Mouse (Mus musculus) cerebellum, adult 9-10 months (tissue): ENCODE results near the gene Wars.

Experiments used
- DNase-seq: peaks from one replicate; pipeline ENCODE4 v3.0.0; 2022

The Wars gene

DNA sequence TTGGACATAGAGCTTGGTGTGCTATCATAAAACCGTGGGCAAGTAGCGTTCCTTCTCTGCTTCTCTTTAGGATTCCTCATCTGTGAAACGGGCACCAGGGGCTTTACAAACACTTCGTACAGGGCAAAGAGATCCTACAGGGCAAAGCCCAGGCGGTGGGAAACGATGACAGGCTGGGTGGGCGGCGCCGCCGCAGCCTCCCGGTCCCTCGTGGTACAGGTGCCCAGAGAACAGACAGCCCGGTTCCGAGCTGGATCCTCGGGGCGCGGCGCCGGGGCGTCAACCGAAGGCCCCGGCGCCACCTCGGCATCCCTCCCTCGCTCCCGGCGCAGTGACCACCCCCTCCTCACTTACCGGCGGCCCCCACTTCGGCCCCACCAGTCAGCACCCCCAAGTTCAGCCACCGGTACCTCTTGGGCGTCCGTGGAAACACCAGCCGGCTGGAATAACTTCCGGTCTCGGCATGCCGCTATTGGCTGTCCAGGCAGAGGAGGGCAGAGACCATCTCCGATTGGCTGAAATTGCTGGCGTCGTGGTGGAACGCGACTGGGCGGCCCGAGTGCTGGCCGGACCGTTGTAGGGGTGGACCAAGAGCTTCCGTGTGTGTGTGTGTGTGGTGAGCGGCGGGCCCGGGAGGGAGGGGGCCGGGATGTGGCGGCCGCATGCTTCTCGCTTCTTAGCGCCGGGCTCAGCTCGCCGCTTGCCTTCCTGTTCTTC is at the start of gene Wars:
TSS of gene Wars (minus strand) at position 460 of the 717 bp plus-strand sequence.
- DNase-seq, result peak; percentile 97

DNA sequence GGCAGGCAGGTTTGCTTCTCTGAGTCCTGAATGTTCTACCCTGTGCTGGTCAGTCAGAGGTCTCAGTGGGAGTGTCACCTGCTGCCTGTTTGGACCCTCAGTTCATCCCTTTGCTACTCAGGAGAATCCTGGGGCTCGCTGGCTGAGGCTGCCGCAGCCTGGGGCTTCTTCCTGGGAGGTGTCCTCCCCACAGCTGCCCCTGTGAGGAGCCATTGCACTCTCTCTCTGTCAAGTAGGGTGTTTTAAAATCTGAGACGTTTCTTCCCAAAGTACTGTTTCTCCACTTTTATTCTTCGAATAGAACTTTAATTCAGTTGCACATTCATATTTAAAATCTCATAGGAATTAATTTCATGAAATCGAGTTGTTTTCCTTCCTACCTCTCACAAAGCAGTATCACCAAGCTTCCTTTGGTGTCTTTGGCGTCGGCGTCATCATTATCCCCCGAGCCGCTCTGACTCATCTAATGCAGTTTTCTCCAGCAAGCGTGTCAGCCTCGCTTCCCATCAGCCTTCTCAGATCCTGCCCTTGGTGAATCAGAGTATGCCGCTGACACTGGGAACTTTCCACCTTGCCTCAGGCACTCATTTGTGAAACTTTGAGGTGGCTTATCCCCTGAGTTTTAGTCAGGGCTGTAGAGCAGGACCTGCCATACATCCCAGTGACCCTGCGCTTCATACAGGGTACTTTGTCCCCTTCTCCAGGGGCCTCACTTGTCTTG is 48.4 kb upstream of the Wars start:
- DNase-seq, result no peak

DNA sequence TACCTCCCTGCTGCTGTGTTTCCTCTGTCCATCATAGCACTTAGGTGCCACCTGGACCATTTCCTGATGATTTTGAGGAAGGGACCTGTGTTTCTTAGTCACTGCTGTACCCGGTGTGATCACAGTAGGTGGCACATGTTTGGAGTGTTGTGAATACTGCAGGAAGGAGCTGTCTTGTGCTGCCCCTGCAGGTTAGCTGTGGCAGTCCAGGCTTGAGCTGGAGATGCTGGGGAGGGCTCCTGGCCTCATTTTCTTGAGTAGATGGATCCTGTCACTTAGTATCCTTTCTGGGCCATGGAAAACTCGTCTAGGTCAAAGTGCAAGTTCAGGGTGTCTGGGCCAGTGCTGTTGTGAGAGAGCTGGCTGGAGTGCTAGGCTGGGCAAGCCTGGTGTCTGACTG is 47.3 kb upstream of the Wars start:
- DNase-seq, result no peak

GRCm38 (mm10) chr12:108940255-108940654 is 46.3 kb upstream of the Wars start:
- no peak for DNase-seq

- no peak for DNase-seq
Observed at GRCm38 (mm10) chr12:108939317-108939716, 45.3 kb upstream of the Wars start.

DNA sequence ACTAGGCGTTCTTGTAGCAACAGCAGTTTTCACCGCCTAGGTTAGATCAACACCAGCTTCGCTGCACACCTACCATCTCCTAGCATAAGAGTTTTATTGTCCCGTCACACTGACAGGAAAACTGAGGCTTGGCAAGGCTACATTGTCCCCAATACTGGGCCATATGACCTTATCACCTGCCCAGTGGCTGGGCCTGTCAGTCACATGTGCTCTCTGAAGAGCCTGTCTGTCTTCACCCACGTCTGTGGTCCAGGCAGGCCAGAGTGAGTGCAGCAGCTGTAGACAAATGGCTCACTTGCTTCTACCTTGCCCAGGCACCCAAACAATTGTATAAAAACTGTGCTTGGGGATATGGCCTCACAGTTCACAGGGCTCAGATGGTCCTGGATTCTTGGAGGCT is 44.9 kb upstream of the Wars start:
- no peak for DNase-seq

DNA sequence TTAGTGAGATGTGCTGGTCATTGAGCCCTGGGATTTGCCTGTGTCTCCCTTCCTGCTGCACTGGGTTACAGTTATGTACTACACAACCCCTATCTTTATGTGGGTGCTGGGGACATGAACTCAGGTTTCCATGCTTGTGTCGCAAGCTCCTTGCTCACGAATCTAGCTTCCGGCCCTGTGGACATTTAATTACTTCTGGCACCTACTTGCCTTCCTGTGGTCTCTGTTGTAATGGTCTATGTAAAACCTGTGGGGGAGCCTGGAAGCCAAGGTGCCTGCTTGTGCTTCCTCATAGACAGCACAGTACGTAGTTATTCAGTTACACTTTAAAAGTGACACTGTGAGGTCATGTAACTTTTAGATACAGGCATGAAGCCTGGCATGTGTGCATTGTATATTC is 43.5 kb upstream of the Wars start:
- no peak for DNase-seq

DNA sequence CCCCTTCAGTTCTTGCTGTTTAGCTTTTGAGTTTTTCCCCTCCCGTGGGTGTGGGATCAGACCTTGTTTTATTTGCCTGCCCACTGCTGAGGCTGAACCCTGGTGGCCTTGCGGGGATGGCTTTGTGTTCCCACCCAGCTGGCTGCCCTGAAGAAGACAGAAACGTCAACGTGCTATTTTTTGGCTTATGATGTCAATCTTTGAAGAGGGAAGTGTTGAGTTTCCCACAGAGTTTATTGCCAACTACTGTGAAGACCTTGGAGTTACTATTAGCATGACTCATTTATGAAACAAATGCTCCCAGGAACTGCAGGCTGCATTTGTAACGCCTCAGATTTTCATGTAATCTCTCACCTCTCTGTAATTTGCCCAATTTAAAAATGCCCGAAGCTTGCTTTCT is 42.9 kb upstream of the Wars start:
- DNase-seq, result no peak

DNA sequence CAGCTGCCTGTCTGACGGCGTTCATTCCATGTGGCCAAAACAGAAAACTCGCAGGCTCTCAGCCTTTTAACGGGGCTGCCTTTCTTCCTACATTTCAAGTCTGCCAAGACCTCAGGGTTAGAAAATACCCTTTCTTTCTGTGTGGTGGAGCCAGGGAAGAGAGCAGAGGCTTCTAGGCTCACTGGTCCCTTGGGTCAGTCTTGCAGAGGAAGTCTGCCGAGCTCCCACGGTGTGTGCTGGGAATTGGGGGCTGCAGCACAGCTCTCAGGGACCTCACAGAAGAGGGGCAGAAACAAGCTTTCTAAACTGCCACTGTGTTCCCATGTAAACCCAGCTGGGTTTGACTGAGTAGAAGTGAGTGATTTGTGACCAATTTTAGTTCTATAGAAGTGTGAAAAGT is 40.3 kb upstream of the Wars start:
- no peak for DNase-seq

DNA sequence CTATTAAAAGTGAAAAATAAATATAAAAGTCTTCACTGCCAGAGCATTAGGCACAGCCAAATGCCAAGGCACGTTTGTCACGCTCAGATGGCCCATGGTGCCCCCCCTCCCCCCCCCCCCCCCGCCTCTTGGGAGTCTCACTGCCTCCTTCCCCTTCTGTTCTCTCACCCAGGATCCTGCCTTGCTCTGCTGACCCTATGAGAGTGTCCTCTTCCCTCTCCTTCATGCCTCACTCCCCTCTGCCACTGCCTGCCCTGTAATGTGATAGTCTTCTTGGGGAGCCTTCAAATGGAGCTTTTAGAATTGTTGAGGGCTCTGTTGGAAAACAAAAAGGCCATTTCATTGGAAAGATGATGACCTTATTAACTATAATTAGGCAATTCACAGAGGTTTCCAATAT is 38.1 kb upstream of the Wars start:
- no peak for DNase-seq

DNA sequence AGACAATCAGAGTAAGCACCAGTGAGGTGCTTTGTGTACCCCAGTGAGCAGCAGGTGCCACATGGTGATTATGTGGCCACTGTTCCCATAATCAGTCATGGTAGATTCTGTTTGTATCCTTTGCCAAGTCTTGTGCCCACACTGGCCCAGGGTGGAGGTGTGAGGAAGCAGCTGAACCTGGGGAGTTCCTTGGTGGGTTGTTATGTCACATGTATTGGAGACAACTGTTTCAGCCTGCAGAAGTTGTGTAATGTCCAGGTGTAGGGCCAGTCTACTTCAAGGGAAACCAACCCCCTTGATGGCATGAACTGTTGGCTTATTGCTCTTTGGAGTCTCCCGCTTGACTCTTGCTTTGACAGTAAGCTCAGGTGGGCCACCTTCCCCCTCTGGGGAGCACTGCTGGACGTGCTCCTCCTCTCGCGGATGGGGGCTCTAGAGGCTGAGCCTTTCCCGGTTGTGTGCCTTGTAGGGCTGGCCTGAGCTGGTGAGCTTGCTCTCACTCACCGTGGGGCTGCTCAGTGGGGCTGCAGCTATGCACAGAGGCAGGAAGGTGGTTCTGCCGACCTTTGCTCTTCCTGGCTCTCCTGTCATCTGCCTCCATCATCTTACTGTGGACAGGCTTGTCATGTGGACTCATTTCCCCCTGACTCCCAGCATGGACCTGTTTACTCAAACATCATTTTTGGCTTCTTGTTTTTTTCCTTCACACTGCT is 37.5 kb upstream of the Wars start:
- DNase-seq, result no peak

- DNase-seq, result no peak
Observed at GRCm38 (mm10) chr12:108929475-108929874, 35.5 kb upstream of the Wars start.

DNA sequence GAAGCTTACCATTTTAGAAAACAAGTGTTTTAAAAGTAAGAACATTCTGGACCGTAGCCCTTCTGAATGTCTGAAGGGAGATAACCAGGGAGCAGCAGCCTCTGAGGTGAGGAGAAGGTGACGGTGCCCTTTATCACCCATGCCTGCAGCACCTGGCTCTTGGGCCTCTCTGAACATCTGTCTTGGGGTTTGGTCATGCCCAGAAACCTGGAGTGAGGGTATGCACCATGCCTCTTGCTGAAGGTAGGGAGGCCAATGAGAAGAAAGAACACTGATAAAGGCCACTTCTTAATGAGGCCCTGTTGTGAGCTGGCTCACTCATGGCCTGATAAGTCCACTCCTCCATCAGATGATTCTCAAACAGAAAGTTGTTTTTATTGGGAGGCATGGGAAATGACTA is 34.3 kb upstream of the Wars start:
- no peak for DNase-seq

DNA sequence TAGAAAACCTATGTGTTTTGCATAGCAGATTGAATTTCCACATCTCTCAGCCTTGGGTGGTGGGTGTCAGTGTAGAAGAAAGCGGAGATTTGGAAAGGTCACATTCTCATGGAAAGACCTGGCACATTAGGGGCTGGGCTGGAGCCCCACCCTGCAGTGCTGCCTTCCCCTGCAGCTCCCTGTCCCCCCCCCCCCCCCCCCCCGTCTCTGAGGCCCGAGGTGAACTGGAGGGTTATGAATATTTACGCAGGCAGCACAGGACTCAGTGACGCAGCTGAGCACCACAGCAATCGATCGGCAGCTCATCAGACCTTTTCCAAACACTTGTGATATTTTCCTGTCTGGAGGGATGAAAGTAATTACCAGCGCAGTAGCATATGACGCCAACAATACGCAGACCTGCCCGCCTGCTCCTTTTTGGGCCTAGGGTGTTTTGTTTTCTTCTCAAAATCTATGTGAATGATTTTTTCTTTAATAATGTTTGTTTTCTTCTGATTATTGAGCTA is 32.7 kb upstream of the Wars start:
- DNase-seq, result no peak

DNA sequence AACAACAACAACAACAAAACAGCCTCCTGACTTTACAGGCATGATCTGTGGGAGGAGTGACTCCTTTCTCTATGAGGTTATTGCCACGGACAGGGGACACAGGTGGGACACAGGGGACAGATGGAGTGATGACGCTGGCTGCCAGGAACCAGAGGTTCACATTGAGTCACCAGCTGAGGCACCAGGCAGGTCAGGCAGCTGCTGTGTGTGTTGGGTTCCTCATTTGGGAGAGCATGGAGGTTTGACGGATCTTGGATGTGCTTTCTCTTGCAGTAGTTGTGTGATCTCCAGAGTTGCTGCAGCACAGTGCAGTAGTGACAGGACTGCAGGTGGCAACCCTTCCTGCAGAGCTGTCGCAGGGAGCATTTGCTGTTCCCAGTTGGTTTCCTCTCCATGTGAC is 24.8 kb upstream of the Wars start:
- DNase-seq, result no peak

DNA sequence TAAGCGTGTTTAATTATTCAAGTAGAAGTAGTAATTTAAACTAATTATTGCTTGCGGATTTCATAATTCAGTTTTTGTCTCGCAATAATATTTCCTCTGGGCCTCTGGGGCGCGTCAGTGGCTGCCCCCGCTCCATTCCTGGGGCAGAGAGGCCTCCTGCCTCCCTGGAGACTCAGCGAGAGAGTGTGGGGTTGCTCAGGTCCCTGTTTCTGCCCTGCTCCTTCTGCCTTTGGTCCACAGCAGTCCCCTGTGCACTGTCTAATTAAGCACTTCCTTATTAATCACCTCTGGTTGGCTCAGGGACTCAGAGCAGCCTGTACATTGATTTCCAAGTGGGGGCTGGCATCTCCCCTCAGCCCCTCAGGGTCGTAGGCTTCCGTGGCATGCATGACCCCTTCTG is 23.5 kb upstream of the Wars start:
- no peak for DNase-seq

- no peak for DNase-seq
Observed at GRCm38 (mm10) chr12:108916447-108917042, 22.6 kb upstream of the Wars start.

DNA sequence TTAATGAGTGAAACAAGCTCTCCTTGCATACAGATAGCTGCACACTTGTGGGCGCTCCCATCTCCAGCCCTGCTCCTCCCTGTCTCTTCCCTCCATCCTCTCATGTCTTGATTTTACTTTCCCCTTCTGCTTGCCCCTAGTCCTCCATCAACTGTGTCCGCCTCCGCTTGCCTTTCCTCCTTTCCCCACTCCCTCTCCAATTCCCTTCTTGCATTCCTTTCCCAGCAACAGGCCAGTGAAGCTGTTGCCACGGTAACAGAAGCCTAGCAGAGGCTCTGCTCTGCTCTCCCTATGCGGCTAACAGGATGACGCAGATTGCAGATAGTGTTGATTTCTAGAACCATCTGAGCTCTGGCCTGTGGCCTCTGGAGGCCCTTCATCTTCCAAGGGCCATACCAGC is 21.9 kb upstream of the Wars start:
- DNase-seq, result no peak

DNA sequence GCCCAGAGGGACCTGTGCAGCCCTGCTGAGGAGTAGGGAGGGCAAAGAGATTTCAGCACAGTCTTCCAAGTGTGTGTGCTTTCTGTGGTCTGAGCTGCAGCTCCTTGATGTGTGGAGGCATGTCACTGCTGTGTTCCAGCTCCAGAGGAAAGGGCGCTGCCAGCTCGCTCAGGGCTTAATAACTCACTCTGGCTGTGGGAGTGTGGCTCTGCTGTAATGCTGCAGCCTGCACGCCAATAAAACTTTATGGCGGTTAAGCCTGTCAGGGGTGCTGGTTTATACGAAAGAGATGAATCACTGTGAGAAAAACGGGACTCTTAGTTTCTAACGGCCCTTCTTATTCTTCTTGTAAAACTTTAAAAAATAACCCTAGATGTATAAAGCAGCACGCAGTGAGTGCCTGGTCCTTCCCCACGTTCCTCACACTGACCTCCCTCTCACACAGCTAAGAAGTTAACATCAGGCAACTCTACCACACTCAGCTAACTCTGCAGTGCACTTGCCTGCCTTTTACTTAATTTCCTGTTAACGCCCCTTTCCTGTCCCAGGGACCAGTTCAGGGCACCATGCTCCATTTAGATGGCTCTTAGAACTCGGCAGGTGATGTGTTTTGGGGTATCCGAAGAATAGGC is 20.9 kb upstream of the Wars start:
- no peak for DNase-seq

- DNase-seq, result no peak
Observed at GRCm38 (mm10) chr12:108914198-108914597, 20.2 kb upstream of the Wars start.

DNA sequence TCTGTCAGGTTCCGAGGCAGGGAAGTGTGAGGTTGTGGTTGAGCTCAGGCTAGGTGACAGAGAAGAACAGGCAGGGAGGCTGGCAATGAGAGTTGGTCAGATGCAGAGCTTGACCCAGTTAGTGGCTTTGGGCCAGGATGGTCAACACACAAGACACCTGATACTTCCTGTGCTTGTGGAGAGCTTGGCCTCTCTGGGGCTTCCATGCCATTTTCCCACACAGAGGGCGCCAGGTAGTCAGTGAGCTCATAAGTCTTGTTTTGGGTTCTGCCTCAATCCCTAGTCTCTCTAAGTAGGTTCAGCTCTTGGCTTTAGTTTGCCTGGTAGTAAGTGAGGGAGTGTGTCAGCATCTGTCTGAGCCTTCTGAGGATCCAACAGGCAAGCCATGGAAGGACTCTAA is 18.5 kb upstream of the Wars start:
- DNase-seq, result no peak

DNA sequence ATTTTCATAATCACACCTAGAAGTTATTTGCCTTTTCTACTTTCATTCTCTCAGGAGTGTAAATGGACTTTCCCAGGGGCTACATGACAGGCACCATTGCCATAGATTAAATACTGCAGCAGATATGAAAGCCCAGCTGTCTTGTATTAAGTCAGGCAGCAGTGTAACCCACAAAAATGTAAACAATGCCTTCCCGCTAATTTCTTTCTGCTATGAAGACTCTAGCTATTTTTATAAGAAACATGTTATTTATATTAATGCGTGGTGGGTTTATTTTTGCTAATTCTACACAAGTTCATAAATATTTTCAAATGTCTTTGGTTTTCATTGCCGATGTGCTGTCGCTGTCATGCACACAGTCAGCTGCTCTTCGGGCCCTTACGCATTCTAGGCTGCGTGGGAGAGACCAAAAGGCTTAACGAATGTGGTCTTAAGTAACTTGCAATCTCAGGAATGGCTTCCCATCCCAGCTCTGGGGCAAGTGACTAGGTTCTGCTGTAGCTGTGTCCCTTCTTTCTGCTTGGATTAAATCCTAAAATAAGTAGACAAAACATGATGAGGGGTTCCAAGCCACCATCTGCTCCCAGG is 16.0 kb upstream of the Wars start:
- no peak for DNase-seq

- no peak for DNase-seq
Observed at GRCm38 (mm10) chr12:108906398-108906797, 12.4 kb upstream of the Wars start.
